Mouse (Mus musculus): ENCODE results near the gene Gramd1b. TPM values are rescaled to one million over a fixed set of nuclear protein-coding genes. Genes with fewer than 3 reads are reported as not detected.

Gene Gramd1b
- polyA plus RNA-seq (2015; fragmentation: Nextera tagmentation; extraction: Ambion mirVana): 5.7 and 6.0 TPM in 2 replicates

DNA sequence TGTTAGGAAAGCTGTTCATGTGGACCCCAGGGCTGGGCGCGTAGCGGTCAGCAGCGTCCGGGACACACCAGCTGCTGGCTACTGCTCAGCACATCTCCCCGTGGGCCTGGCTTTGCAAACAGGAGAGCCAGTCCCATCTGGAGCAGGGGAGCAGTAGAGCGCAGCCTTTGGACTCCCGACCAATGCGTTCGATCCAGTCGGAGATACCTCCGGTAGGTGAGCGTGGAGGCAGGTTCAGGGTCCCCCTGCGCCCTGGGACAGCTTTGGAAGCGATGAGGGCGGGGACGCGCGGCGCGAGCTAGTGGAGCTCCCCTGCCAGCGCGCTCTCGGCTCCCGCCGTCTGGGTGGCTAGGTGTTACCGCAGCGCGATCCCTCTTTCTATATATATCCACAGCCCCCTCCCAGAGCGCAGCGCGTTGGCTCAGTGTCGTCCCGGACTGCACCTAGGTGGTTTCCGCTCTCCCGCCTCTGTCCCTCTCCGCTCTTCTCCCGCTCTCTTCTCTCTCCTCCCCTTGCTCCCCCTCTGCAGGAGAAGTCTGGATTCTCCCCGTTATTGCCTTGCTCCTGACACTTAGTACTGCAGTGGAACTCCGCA lies at the start of gene Gramd1b:
TSS of gene Gramd1b (minus strand) at position 357 of the 595 bp plus-strand sequence.
- Histone ChIP-seq H3K9ac (peak within 1 kb of the TSS; percentile 21; the same call in 1 of the 2 replicates), H3K27me3 (peaks cover 9% of the 10 kb centered on the region; the same call in 1 of the 2 replicates), H3K9me3 (replicated peaks) (no peaks in the 10 kb centered on the region), H3K36me3 (no peaks in the 10 kb centered on the region), H3K4me2 (replicated peaks) (peak within 1 kb of the TSS; percentile 78), H3K4me1 (peaks cover 22% of the 10 kb centered on the region; the same call in 1 of the 2 replicates), H3K4me3 (replicated peaks) (peak within 1 kb of the TSS; percentile 50), H3K27ac (replicated peaks) (no peak within 1 kb of the TSS)
- WGBS: under 1% methylated on average over 40 of the region's 40 CpGs
- ATAC-seq (ENCODE audit: insufficient number of reproducible peaks, low FRiP score, low TSS enrichment, low read depth): peak; percentile 44; the same call in 1 of the 2 replicates

DNA sequence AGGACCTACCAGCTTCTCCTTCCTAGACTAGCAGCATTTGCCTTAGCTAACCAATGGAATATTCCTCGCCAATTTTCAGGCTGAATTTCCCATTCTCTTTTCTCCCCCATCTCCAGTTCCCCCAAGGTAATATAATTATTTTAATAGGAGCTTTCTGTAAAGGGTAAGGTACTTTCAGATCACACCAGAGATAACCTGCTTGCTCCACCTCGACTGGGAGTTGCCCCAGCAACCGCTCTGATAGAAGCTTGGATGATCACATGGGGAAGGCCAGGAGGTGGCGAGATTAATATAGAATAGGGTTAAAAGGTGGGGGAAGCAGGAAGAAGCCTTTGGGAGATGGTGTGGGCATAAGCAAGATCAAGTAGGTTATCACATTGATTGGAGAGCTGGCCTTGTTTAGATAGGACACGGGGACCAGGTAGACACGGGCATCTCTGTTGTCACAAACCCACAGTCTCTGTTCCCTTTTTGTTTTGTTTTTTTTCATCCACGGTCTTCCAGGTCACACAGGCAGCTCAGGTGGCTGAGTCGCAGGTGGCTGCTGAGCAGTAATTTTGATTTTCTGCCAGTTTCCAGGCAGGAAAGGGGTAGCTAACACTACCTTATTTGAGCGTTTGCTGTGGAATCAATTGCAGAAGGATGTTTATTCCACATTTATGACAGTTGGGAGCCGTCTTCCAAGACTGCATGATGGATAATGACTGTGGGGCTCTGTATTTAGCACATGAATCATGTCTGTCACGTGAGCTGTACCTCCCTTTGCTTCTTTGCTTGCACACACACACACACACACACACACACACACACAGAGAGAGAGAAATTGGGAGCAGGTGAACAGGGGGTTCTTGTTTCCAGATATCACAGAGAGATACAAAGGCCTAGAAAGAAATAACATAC lies 47.8 kb upstream of the Gramd1b start:
- no peak overlapping the region for H3K27ac ChIP-seq (replicated peaks)

DNA sequence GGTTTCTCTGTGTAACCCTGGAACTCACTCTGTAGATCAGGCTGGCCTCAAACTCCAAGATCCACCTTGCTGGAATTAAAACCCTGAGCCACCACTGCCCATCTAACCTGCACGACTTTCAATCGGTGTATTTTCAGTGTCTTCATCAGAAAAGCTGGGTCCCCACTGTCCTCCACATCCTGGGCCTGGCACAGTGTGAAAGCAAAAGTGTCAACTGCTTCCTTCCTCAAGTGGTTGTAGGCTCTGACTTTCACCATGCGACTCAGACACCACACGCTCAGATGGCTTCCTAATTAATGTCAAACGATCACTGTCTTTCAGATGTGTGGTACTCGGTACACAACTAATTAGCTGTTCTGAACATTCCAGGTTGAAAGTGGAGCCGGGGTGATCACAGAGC lies 45.9 kb upstream of the Gramd1b start:
- Histone ChIP-seq H3K4me3 (replicated peaks) (no peak overlapping the region), H3K4me2 (replicated peaks) (no peak overlapping the region), H3K9ac (no peak overlapping the region), H3K27ac (replicated peaks) (no peak overlapping the region), H3K9me3 (replicated peaks) (no peaks in the 10 kb centered on the region), H3K27me3 (no peaks in the 10 kb centered on the region), H3K36me3 (no peaks in the 10 kb centered on the region), H3K4me1 (0 out of 2 replicates have a peak, but pooled peaks cover 6% of the 10 kb centered on the region)
- ATAC-seq (ENCODE audit: insufficient number of reproducible peaks, low FRiP score, low TSS enrichment, low read depth): no peak
- 66% methylated on average over 7 of the region's 7 CpGs for WGBS

More for the DNA sequence above, 47.8 kb upstream of the Gramd1b start:
- ATAC-seq (ENCODE audit: insufficient number of reproducible peaks, low FRiP score, low TSS enrichment, low read depth): no peak
- no peak overlapping the region for H3K9ac ChIP-seq
- no peak overlapping the region for H3K4me3 ChIP-seq (replicated peaks)
- 59% methylated on average over 11 of the region's 11 CpGs for WGBS
- 0 out of 2 replicates have a peak, but pooled peaks cover 6% of the 10 kb centered on the region for H3K4me1 ChIP-seq
- H3K36me3 ChIP-seq: no peaks in the 10 kb centered on the region
- H3K27me3 ChIP-seq: no peaks in the 10 kb centered on the region
- no peak overlapping the region for H3K4me2 ChIP-seq (replicated peaks)
- no peaks in the 10 kb centered on the region for H3K9me3 ChIP-seq (replicated peaks)

DNA sequence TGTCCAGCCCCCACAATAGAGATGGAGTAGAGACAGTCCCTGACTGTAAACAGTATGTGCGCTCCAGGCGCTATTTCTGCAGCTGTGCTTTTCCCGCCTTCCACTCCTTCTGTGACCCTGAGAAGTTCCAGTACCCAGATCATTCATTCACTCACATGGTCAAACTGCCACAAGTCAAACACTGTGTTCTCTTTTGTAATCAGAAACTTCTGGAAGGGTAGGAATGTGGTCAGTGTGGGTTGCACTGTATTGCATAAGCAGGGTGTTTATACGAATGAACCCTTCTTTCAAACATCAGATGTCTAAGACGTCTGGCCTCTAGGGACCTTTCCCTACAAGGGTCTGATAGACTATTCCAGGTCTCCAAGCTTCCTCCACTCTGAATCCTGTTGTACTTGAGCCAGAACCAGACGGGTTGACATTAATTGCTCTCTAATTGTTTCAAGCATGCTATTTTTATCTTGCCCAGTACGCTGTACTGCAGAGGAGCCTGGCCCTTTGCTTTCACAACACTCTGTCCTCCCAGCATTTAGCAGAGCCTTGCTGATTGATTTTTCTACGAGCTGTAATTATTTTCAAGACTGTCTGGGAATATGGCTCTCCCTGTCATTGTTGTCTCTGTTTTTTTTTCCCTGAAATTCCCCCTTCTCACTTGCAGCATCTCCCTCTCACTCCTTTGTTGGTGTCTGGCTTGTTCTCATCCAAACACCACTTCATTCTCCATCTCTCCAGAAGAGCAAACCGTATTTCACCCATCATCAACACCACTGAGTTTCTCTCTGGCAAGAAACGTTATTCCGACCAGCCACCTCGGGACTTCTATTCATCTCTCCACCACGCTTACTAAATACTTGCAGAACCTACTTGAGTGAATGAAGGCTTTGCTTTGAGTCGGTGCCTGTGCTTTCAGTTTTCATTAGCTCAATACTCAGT lies 44.1 kb upstream of the Gramd1b start:
- 36% methylated on average over 14 of the region's 14 CpGs for WGBS
- Histone ChIP-seq H3K9ac (no peak overlapping the region), H3K9me3 (replicated peaks) (no peaks in the 10 kb centered on the region), H3K4me2 (replicated peaks) (no peak overlapping the region), H3K27me3 (no peaks in the 10 kb centered on the region), H3K4me1 (0 out of 2 replicates have a peak, but pooled peaks cover 6% of the 10 kb centered on the region), H3K4me3 (replicated peaks) (no peak overlapping the region), H3K36me3 (no peaks in the 10 kb centered on the region), H3K27ac (replicated peaks) (no peak overlapping the region)
- no peak for ATAC-seq (ENCODE audit: insufficient number of reproducible peaks, low FRiP score, low TSS enrichment, low read depth)

DNA sequence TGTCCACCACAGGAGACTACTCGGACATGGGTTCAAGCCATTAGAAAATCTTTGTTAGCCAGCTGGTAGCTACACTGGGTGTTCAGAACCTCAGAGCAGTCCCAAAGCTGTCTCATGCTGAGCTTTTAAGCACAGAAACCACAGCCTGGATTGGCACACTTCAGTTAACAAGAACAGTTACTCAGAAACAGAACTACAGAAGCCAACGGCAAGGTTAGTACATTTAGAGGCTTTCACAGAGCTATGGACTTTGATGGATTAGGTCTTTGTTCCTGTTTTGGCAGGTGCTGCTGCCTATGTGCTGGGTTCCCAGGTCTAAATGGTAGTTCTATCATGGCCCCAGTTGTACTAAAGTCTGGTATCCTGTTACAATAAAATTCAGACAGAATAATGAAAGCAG lies 40.1 kb upstream of the Gramd1b start:
- Histone ChIP-seq H3K4me2 (replicated peaks) (no peak overlapping the region), H3K4me3 (replicated peaks) (no peak overlapping the region), H3K27ac (replicated peaks) (no peak overlapping the region), H3K4me1 (0 out of 2 replicates have a peak, but pooled peaks cover 6% of the 10 kb centered on the region), H3K36me3 (no peaks in the 10 kb centered on the region), H3K27me3 (no peaks in the 10 kb centered on the region), H3K9ac (no peak overlapping the region), H3K9me3 (replicated peaks) (no peaks in the 10 kb centered on the region)
- no peak for ATAC-seq (ENCODE audit: insufficient number of reproducible peaks, low FRiP score, low TSS enrichment, low read depth)
- WGBS: 76% methylated on average over 2 of the region's 2 CpGs

DNA sequence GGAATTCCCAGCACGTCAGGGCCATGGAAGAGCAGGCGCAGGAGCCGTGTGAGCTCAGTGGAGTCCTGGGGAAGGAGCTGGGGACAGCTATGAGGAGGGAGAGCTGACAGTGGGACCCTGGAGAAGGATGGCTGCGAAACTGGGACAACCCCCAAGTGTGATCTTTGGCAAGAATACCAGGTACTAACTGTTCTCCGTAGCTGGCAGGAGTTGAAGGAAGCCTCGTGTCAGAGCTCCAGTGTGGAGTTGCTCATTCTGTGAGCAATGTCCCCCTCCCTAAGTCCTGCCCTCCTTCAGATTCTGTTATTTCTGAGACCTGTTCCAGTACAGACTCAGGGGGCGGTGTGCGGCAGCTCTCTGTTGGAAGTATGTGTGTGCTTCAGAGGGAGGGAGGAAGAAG lies 36.9 kb upstream of the Gramd1b start:
- H3K27me3 ChIP-seq: no peaks in the 10 kb centered on the region
- no peak overlapping the region for H3K27ac ChIP-seq (replicated peaks)
- 68% methylated on average over 8 of the region's 8 CpGs for WGBS
- H3K9ac ChIP-seq: no peak overlapping the region
- no peaks in the 10 kb centered on the region for H3K4me1 ChIP-seq
- no peaks in the 10 kb centered on the region for H3K9me3 ChIP-seq (replicated peaks)
- no peaks in the 10 kb centered on the region for H3K36me3 ChIP-seq
- H3K4me2 ChIP-seq (replicated peaks): no peak overlapping the region
- H3K4me3 ChIP-seq (replicated peaks): no peak overlapping the region
- no peak for ATAC-seq (ENCODE audit: insufficient number of reproducible peaks, low FRiP score, low TSS enrichment, low read depth)

DNA sequence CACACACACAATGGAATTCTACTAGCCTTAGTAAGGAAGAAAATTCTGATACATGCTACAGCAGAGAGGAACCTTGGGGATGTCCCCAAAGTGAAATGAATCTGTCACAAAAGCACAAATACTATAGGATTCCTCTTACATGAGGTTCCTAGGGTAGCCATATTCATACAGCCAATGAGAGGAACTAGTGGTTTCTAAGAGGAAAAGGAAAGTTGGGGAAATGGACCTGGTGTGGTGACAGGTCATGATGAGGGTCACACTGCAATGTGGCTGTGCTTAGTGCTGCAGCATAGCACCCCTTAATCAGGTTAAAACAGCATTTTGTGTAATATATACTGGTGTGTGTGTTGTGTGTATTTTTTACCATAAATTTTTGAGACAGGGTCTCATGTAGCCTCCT lies 32.6 kb upstream of the Gramd1b start:
- H3K4me3 ChIP-seq (replicated peaks): no peak overlapping the region
- H3K27me3 ChIP-seq: no peaks in the 10 kb centered on the region
- no peak for ATAC-seq (ENCODE audit: insufficient number of reproducible peaks, low FRiP score, low TSS enrichment, low read depth)

DNA sequence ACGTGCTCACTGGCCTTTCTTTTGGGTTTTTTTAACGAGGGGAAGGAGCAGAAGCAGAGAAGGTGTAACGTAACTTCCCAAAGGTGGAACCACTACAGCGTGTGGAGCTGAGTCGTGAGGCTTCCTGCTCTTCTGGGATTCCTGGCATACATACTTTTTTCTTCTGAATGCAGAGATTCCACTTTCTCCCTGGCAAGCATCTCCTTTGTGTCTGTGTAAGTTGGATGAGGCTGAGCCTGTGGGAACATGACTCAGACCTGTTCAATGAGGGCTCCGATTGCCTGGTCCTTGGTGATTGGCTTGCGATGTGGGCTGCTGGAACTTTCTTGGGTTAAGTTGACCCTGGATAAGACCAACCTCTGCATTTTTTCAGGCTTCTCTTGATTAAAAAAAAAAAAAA lies 28.5 kb upstream of the Gramd1b start:
- no peak overlapping the region for H3K27ac ChIP-seq (replicated peaks)
- 71% methylated on average over 7 of the region's 7 CpGs for WGBS
- ATAC-seq (ENCODE audit: insufficient number of reproducible peaks, low FRiP score, low TSS enrichment, low read depth): no peak
- H3K27me3 ChIP-seq: no peaks in the 10 kb centered on the region
- H3K4me2 ChIP-seq (replicated peaks): no peak overlapping the region
- no peaks in the 10 kb centered on the region for H3K4me1 ChIP-seq
- no peaks in the 10 kb centered on the region for H3K36me3 ChIP-seq
- no peak overlapping the region for H3K9ac ChIP-seq
- no peaks in the 10 kb centered on the region for H3K9me3 ChIP-seq (replicated peaks)
- no peak overlapping the region for H3K4me3 ChIP-seq (replicated peaks)

More for the DNA sequence above, 32.6 kb upstream of the Gramd1b start:
- no peaks in the 10 kb centered on the region for H3K9me3 ChIP-seq (replicated peaks)
- H3K4me1 ChIP-seq: no peaks in the 10 kb centered on the region
- no peak overlapping the region for H3K4me2 ChIP-seq (replicated peaks)
- H3K9ac ChIP-seq: no peak overlapping the region
- no peaks in the 10 kb centered on the region for H3K36me3 ChIP-seq
- H3K27ac ChIP-seq (replicated peaks): no peak overlapping the region

DNA sequence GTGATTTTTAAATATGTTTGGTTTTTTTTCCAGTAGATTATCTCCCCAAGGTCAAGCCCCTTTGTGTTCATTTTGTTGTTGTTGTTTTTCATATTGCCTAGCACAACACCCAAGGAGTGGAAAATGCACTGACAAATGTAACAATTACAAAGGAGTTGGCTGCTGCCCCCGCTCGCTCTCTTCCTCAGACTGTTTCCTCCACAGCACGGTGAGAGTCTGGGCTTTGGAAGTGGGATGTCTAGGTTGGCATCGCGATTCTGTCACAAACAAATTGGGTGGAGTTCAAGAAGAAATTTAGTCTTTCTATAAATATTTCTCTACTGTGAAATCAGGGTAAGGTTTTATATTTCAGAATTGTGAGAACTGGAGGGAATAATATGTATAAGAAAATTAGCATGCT lies 26.6 kb upstream of the Gramd1b start:
- WGBS: 67% methylated on average over 5 of the region's 5 CpGs
- no peak for ATAC-seq (ENCODE audit: insufficient number of reproducible peaks, low FRiP score, low TSS enrichment, low read depth)

DNA sequence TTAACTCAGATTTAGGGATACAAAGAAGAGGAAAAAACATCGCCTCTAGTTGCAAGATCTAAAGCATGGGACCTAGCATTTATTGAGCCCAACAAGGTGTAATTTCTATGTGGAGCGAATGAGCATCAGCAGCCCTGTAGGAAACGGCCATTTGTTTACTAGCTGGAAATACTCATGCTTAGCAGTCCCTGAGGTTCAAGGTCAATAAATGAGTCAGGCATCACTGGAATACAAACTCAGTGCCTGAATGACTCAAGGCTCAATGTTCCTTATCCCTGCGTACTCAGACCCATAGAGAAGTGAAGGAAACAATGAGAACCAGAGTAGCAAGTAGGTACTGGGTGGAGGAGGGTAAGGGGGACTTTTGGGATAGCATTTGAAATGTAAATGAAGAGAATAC lies 25.2 kb upstream of the Gramd1b start:
- no peaks in the 10 kb centered on the region for H3K4me1 ChIP-seq
- H3K4me2 ChIP-seq (replicated peaks): no peak overlapping the region
- WGBS: 79% methylated on average over 4 of the region's 4 CpGs
- no peak overlapping the region for H3K9ac ChIP-seq
- no peaks in the 10 kb centered on the region for H3K27me3 ChIP-seq
- no peak for ATAC-seq (ENCODE audit: insufficient number of reproducible peaks, low FRiP score, low TSS enrichment, low read depth)
- H3K27ac ChIP-seq (replicated peaks): no peak overlapping the region
- H3K4me3 ChIP-seq (replicated peaks): no peak overlapping the region
- H3K36me3 ChIP-seq: no peaks in the 10 kb centered on the region
- no peaks in the 10 kb centered on the region for H3K9me3 ChIP-seq (replicated peaks)

More for the DNA sequence above, 26.6 kb upstream of the Gramd1b start:
- Histone ChIP-seq H3K36me3 (no peaks in the 10 kb centered on the region), H3K4me3 (replicated peaks) (no peak overlapping the region), H3K27me3 (no peaks in the 10 kb centered on the region), H3K9ac (no peak overlapping the region), H3K4me2 (replicated peaks) (no peak overlapping the region), H3K9me3 (replicated peaks) (no peaks in the 10 kb centered on the region), H3K27ac (replicated peaks) (no peak overlapping the region), H3K4me1 (no peaks in the 10 kb centered on the region)

DNA sequence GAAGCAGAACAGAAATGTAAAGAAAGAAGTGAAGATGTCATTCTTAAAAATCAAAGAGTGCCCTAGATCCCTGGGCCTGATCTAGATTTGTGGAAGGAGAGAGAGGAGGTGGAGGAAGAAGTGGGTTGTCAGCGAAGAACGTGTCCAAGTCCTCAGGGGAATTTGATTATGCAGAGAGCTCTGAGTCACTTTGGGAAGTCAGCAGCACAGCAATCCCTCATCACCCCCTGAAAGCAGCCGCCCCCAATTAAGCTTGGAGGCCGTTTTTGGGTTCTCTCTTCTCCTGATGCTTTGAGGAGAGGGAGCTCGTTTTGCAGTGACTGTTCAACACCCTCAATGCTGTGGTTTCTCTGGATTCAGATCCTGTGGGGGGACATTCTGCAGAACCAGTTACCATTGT lies 24.1 kb upstream of the Gramd1b start:
- no peak overlapping the region for H3K4me2 ChIP-seq (replicated peaks)

More for the DNA sequence above, 24.1 kb upstream of the Gramd1b start:
- no peaks in the 10 kb centered on the region for H3K4me1 ChIP-seq
- no peak overlapping the region for H3K4me3 ChIP-seq (replicated peaks)
- no peak for ATAC-seq (ENCODE audit: insufficient number of reproducible peaks, low FRiP score, low TSS enrichment, low read depth)
- no peaks in the 10 kb centered on the region for H3K36me3 ChIP-seq
- H3K9ac ChIP-seq: no peak overlapping the region
- no peaks in the 10 kb centered on the region for H3K9me3 ChIP-seq (replicated peaks)
- no peak overlapping the region for H3K27ac ChIP-seq (replicated peaks)
- no peaks in the 10 kb centered on the region for H3K27me3 ChIP-seq
- WGBS: 43% methylated on average over 5 of the region's 5 CpGs
